Mouse (Mus musculus) gastrocnemius, adult 2 months (tissue): Measurements from ENCODE around the gene Epp13. TPM values are rescaled to one million over a fixed set of nuclear protein-coding genes. Genes with fewer than 3 reads are reported as not detected.
"Not testable (repeated sequence)": the region's sequence is repeated elsewhere in the genome, so short reads cannot be mapped to it uniquely, and the experiment has no call there.

Experiments
- DNase-seq: peaks from one replicate; pipeline ENCODE4 v3.0.0; 2022
- H3K27ac ChIP-seq: fragments of 200-600 bp; 2 replicates; pipeline ENCODE4 v1.8.1; 2022; ENCODE audit warnings: mild to moderate bottlenecking
- H3K4me3 ChIP-seq: fragments of 200-600 bp; 2 replicates; pipeline ENCODE4 v1.8.1; 2022; ENCODE audit warnings: mild to moderate bottlenecking, moderate library complexity
- CTCF ChIP-seq: fragments of 200-600 bp; IDR thresholded peaks from 2 replicates; pipeline ENCODE4 v1.8.1; 2022; ENCODE audit warnings: antibody characterized with exemption, mild to moderate bottlenecking, moderate library complexity
- intact Hi-C: fragments of 180-260 bp; cut with DNase I; formaldehyde crosslinking; loops from one replicate; pipeline ENCODE4 v1.15.1; 2025
- total RNA-seq, 2 experiments: library from RNA; stranded (reverse); gene quantifications; 2 replicates each; pipeline ENCODE4 v1.2.3; 2021

Epp13 gene
- total RNA-seq, 2 experiments from 2014 or later = not detected

GRCm38 (mm10) chr7:6258232-6259220, 6.0 kb downstream of the Epp13 start:
- no peak for DNase-seq
- TF ChIP-seq CTCF = no peak
- intact Hi-C loops = no loop called here
- Histone ChIP-seq H3K4me3 (no peak overlapping the region), H3K27ac (no peak overlapping the region)

- H3K4me3 ChIP-seq, DNase-seq, intact Hi-C loops, H3K27ac ChIP-seq: not testable (repeated sequence)
These were observed 7.5 kb downstream of the Epp13 start for GRCm38 (mm10) chr7:6260004-6260403.

- Histone ChIP-seq H3K27ac (no peak overlapping the region), H3K4me3 (no peak overlapping the region)
- DNase-seq = no peak
- TF ChIP-seq CTCF = no peak
- intact Hi-C loops = no loop called here
These were observed 9.6 kb downstream of the Epp13 start for GRCm38 (mm10) chr7:6262120-6262519.

- Histone ChIP-seq H3K4me3 (no peak overlapping the region), H3K27ac (no peak overlapping the region)
- TF ChIP-seq CTCF = no peak
- no peak for DNase-seq
- intact Hi-C loops = no loop called here
These were observed 10.5 kb downstream of the Epp13 start for GRCm38 (mm10) chr7:6262984-6263383.

GRCm38 (mm10) chr7:6265695-6266094, 13.2 kb downstream of the Epp13 start:
- no peak overlapping the region for H3K27ac ChIP-seq
- H3K4me3 ChIP-seq = no peak overlapping the region
- TF ChIP-seq CTCF = peak; percentile 61
- intact Hi-C loops = no loop called here
- DNase-seq = no peak

- intact Hi-C loops = no loop called here
- no peak for TF ChIP-seq CTCF
- Histone ChIP-seq H3K27ac (no peak overlapping the region), H3K4me3 (no peak overlapping the region)
- no peak for DNase-seq
These were observed 25.4 kb downstream of the Epp13 start for GRCm38 (mm10) chr7:6277906-6278305.

- intact Hi-C loops = loop anchor here (2.0 to 10.0 kb wide), 3 partner anchors 42 to 1778 kb away; partner anchors contain the start of genes Ppp1r12c and Zfp78
- peak overlapping the region; percentile 81 for H3K4me3 ChIP-seq
- H3K27ac ChIP-seq = peak overlapping the region; percentile 94
- peak; percentile 73 for TF ChIP-seq CTCF
- DNase-seq = peak; percentile 60
These were observed 30.2 kb downstream of the Epp13 start for GRCm38 (mm10) chr7:6282749-6283148.

- peak overlapping the region; percentile 81 for H3K4me3 ChIP-seq
- H3K27ac ChIP-seq = peak overlapping the region; percentile 94
- peak; percentile 82 for DNase-seq
- intact Hi-C loops = loop anchor here (2.0 to 10.0 kb wide), 3 partner anchors 43 to 1779 kb away; partner anchors contain the start of genes Ppp1r12c and Zfp78
- TF ChIP-seq CTCF = peak; percentile 49
These were observed 31.1 kb downstream of the Epp13 start for GRCm38 (mm10) chr7:6283451-6284075.

GRCm38 (mm10) chr7:6284442-6285012, 32.0 kb downstream of the Epp13 start:
- no peak overlapping the region for H3K27ac ChIP-seq
- H3K4me3 ChIP-seq = no peak overlapping the region
- DNase-seq = no peak
- no peak for TF ChIP-seq CTCF
- intact Hi-C loops = loop anchor here (5.0 to 10.0 kb wide), 3 partner anchors 80 to 1780 kb away; partner anchors contain the start of genes Fiz1, Ppp1r12c, Zfp524 and Zfp78

GRCm38 (mm10) chr7:6285366-6285765, 32.9 kb downstream of the Epp13 start:
- no peak for TF ChIP-seq CTCF
- DNase-seq = no peak
- intact Hi-C loops = loop anchor here (5.0 to 10.0 kb wide), 3 partner anchors 79 to 1781 kb away; partner anchors contain the start of genes Fiz1, Ppp1r12c, Zfp524 and Zfp78
- Histone ChIP-seq H3K27ac (peak overlapping the region; percentile 87), H3K4me3 (no peak overlapping the region)

GRCm38 (mm10) chr7:6285842-6286705, 33.6 kb downstream of the Epp13 start, which contains the start of gene Zfp667:
TSS of gene Zfp667 (plus strand) at chr7:6286579.
- Histone ChIP-seq H3K4me3 (peak within 1 kb of the TSS; percentile 79), H3K27ac (peak within 1 kb of the TSS; percentile 87)
- intact Hi-C loops = loop anchor here (5.0 to 10.0 kb wide), 3 partner anchors 79 to 1781 kb away; partner anchors contain the start of genes Fiz1, Ppp1r12c, Zfp524 and Zfp78
- peak; percentile 99 for DNase-seq
- TF ChIP-seq CTCF = no peak
